Mouse (Mus musculus) forebrain, embryonic 10.5 days (tissue): ENCODE data around the gene Ecsit. TPM values are rescaled to one million over a fixed set of nuclear protein-coding genes. Genes with fewer than 3 reads are reported as not detected.

Experiments used
- DNase-seq: peaks from one replicate; pipeline ENCODE4 v3.0.0-alpha.2; 2017; ENCODE audit warnings: low spot score; ENCODE audit errors: extremely low spot score
- H3K27ac ChIP-seq: fragments of 300-500 bp; sonication (generic); 2 replicates; pipeline ENCODE4 v1.5.1; 2016; ENCODE audit warnings: mild to moderate bottlenecking
- H3K27me3 ChIP-seq: fragments of 300-500 bp; sonication (generic); 2 replicates; pipeline ENCODE4 v1.6.1; 2016; ENCODE audit warnings: mild to moderate bottlenecking; ENCODE audit not compliant: poor library complexity, severe bottlenecking
- H3K36me3 ChIP-seq: fragments of 300-500 bp; sonication (generic); replicated peaks from 2 replicates; pipeline ENCODE4 v1.6.1; 2016; ENCODE audit warnings: mild to moderate bottlenecking, moderate library complexity
- H3K4me1 ChIP-seq: fragments of 300-500 bp; sonication (generic); 2 replicates; pipeline ENCODE4 v1.6.1; 2016
- H3K4me3 ChIP-seq: fragments of 300-500 bp; sonication (generic); 2 replicates; pipeline ENCODE4 v1.5.1; 2016; ENCODE audit warnings: mild to moderate bottlenecking, moderate library complexity
- H3K9me3 ChIP-seq: fragments of 300-500 bp; sonication (generic); 2 replicates; pipeline ENCODE4 v1.6.1; 2016; ENCODE audit warnings: mild to moderate bottlenecking, moderate library complexity
- WGBS: fragments of 180-500 bp; shearing (Covaris S2); methylation state at CpG from one replicate; pipeline ENCODE4 v1.1.7; 2016; 5-methylcytosine and 5-hydroxymethylcytosine counted together
- microRNA-seq: library from miRNA; unstranded; fragments of <30 nt; microRNA quantifications from one replicate; pipeline ENCODE4, GENCODE M21; 2017
- polyA plus RNA-seq: library from polyadenylated mRNA; unstranded; fragments of >200 nt; fragmentation: Nextera tagmentation; extraction: Ambion mirVana; gene quantifications from 2 replicates; pipeline ENCODE4 v1.2.1, GENCODE M21; 2016

The Ecsit gene
- polyA plus RNA-seq, 1 experiment from 2014 or later = 42.0 TPM

GRCm38 (mm10) chr9:22035300-22036044 is 49.8 kb downstream of the Ecsit start:
- Histone ChIP-seq H3K36me3 (peaks cover 68% of the 10 kb centered on the region), H3K9me3 (peaks cover 4% of the 10 kb centered on the region; the same call in 1 of the 2 replicates), H3K27ac (peak overlapping the region; percentile 51), H3K4me3 (no peak overlapping the region), H3K27me3 (no peaks in the 10 kb centered on the region), H3K4me1 (peaks cover 17% of the 10 kb centered on the region)
- no peak for DNase-seq
- WGBS = 57% methylated on average over 6 of the region's 6 CpGs

DNA sequence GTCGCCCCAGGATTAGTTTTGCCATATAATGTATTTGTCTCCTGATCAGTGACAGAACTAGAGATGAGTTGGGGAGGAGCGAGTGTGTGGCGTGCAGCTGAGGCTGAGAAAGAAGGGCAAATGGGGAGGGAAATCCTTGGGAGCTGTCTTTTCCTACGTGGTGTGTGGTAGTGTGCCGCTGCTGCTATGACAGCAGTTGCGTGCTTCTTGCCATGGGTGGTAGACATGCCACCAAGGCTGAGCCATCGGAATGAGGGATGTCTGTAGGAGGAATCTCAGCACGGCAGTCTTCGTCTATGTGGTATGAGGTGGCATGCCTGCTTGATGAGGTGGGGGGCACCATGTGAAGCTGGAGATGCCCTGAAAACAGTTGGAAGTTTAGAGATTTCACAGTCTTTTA is 54.9 kb downstream of the Ecsit start:
- Histone ChIP-seq H3K4me3 (no peak overlapping the region), H3K36me3 (peaks cover 77% of the 10 kb centered on the region), H3K4me1 (peaks cover 32% of the 10 kb centered on the region), H3K9me3 (no peaks in the 10 kb centered on the region), H3K27ac (no peak overlapping the region), H3K27me3 (no peaks in the 10 kb centered on the region)
- no peak for DNase-seq
- WGBS = 93% methylated on average over 9 of the region's 9 CpGs

GRCm38 (mm10) chr9:22028467-22028866 is 56.8 kb downstream of the Ecsit start:
- peaks cover 75% of the 10 kb centered on the region for H3K36me3 ChIP-seq
- H3K4me1 ChIP-seq = peaks cover 39% of the 10 kb centered on the region
- no peaks in the 10 kb centered on the region for H3K27me3 ChIP-seq
- H3K4me3 ChIP-seq = no peak overlapping the region
- 30% methylated on average over 7 of the region's 7 CpGs for whole genome bisulfite sequencing
- peak overlapping the region; percentile 51 for H3K27ac ChIP-seq
- H3K9me3 ChIP-seq = no peaks in the 10 kb centered on the region
- no peak for DNase-seq

GRCm38 (mm10) chr9:22024592-22024991 is 60.6 kb downstream of the Ecsit start:
- Histone ChIP-seq H3K4me3 (no peak overlapping the region), H3K36me3 (peaks cover 51% of the 10 kb centered on the region), H3K4me1 (peaks cover 39% of the 10 kb centered on the region), H3K27ac (peak overlapping the region; percentile 26; the same call in 1 of the 2 replicates), H3K9me3 (no peaks in the 10 kb centered on the region), H3K27me3 (no peaks in the 10 kb centered on the region)
- WGBS = 58% methylated on average over 8 of the region's 8 CpGs
- DNase-seq = no peak

Small RNAs within 50 kb of the gene (microRNA-seq; reads per million reads assigned to microRNA genes)
- gene Mir7084 = not detected

Other genes with a start within 250 kb of the Ecsit start
- 0.62 and 0.94 TPM in 2 replicates for gene Angptl8, start 249.9 kb downstream of the Ecsit start, polyA plus RNA-seq
- 24.2 and 24.7 TPM in 2 replicates for gene Dock6, start 232.8 kb downstream of the Ecsit start, polyA plus RNA-seq
- 5.1 and 5.3 TPM in 2 replicates for gene Rab3d, start 167.2 kb downstream of the Ecsit start, polyA plus RNA-seq
- 3.5 and 3.6 TPM in 2 replicates for gene Ccdc159, start 158.0 kb downstream of the Ecsit start, polyA plus RNA-seq
- gene Tmem205, start 157.9 kb downstream of the Ecsit start, polyA plus RNA-seq = 32.0 and 33.7 TPM in 2 replicates
- 9.0 and 11.5 TPM in 2 replicates for gene Plppr2, start 148.4 kb downstream of the Ecsit start, polyA plus RNA-seq
- 7.2 and 9.6 TPM in 2 replicates for gene Swsap1, start 129.7 kb downstream of the Ecsit start, polyA plus RNA-seq
- gene Epor, start 121.9 kb downstream of the Ecsit start, polyA plus RNA-seq = 10.2 and 10.8 TPM in 2 replicates
- 4.7 and 5.2 TPM in 2 replicates for gene Rgl3, start 96.0 kb downstream of the Ecsit start, polyA plus RNA-seq
- gene Ccdc151, start 82.8 kb downstream of the Ecsit start, polyA plus RNA-seq = 4.6 and 5.0 TPM in 2 replicates
- 109 and 110 TPM in 2 replicates for gene Prkcsh, start 82.6 kb downstream of the Ecsit start, polyA plus RNA-seq
- 11.2 and 14.8 TPM in 2 replicates for gene Elavl3, start 33.4 kb downstream of the Ecsit start, polyA plus RNA-seq
- gene Gm49318, start 14.2 kb downstream of the Ecsit start, polyA plus RNA-seq = not detected in 2 replicates
- gene Zfp653, start 14.1 kb downstream of the Ecsit start, polyA plus RNA-seq = 10.0 and 11.3 TPM in 2 replicates
- gene Cnn1, start 13.8 kb upstream of the Ecsit start, polyA plus RNA-seq = 0.46 and 1.0 TPM in 2 replicates
- 250 and 254 TPM in 2 replicates for gene Elof1, start 31.7 kb upstream of the Ecsit start, polyA plus RNA-seq
- 19.2 and 26.1 TPM in 2 replicates for gene Acp5, start 50.3 kb upstream of the Ecsit start, polyA plus RNA-seq
- 53.3 and 56.9 TPM in 2 replicates for gene Pigyl, start 71.4 kb upstream of the Ecsit start, polyA plus RNA-seq
- 0.18 and 0.32 TPM in 2 replicates for gene Zfp872, start 102.7 kb upstream of the Ecsit start, polyA plus RNA-seq
- 11.6 and 12.1 TPM in 2 replicates for gene Zfp809, start 140.3 kb upstream of the Ecsit start, polyA plus RNA-seq
- 8.0 and 9.3 TPM in 2 replicates for gene Zfp599, start 174.5 kb upstream of the Ecsit start, polyA plus RNA-seq
- gene Zfp810, start 222.2 kb upstream of the Ecsit start, polyA plus RNA-seq = 22.9 and 23.5 TPM in 2 replicates